Mouse (Mus musculus) bone marrow, adult 2 months (tissue): ENCODE results near the gene Taf5. TPM values are rescaled to one million over a fixed set of nuclear protein-coding genes. Genes with fewer than 3 reads are reported as not detected.

Experiments used
- H3K27ac ChIP-seq: fragments of 200-500 bp; 2 replicates; pipeline ENCODE4 v1.5.1; 2012; ENCODE audit warnings: low read depth, mild to moderate bottlenecking, control low read depth, inconsistent platforms, low read length; ENCODE audit not compliant: control insufficient read depth, poor library complexity, insufficient read depth
- H3K4me1 ChIP-seq: fragments of 200-500 bp; 2 replicates; pipeline ENCODE4 v1.6.1; 2011; ENCODE audit warnings: low read length; ENCODE audit not compliant: control insufficient read depth, insufficient read depth
- H3K4me3 ChIP-seq: fragments of 200-500 bp; replicated peaks from 2 replicates; pipeline ENCODE3; 2011; ENCODE audit warnings: mild to moderate bottlenecking, low read depth, low read length, control low read depth; ENCODE audit not compliant: control insufficient read depth
- CTCF ChIP-seq: fragments of 200-500 bp; IDR thresholded peaks from 2 replicates; pipeline ENCODE4 v1.5.1; 2011; ENCODE audit warnings: low read length, control low read depth; ENCODE audit not compliant: control insufficient read depth, insufficient read depth
- POLR2A ChIP-seq: fragments of 200-500 bp; IDR thresholded peaks from 2 replicates; pipeline ENCODE4 v1.6.1; 2011; ENCODE audit warnings: low read depth, mild to moderate bottlenecking, control low read depth, low read length, borderline replicate concordance; ENCODE audit not compliant: control insufficient read depth
- WGBS: fragments of 180-500 bp; shearing (Covaris S2); methylation state at CpG from one replicate; pipeline ENCODE4 v1.1.7; 2018; 5-methylcytosine and 5-hydroxymethylcytosine counted together
- polyA plus RNA-seq: library from polyadenylated mRNA; stranded (reverse); fragments of >200 nt; gene quantifications from 2 replicates; pipeline ENCODE4 v1.2.4, GENCODE M21; 2011; ENCODE audit warnings: low replicate concordance; ENCODE audit not compliant: missing spikeins, insufficient read depth, insufficient read length

Taf5 gene
- polyA plus RNA-seq, 1 experiment: 6.9 TPM

DNA sequence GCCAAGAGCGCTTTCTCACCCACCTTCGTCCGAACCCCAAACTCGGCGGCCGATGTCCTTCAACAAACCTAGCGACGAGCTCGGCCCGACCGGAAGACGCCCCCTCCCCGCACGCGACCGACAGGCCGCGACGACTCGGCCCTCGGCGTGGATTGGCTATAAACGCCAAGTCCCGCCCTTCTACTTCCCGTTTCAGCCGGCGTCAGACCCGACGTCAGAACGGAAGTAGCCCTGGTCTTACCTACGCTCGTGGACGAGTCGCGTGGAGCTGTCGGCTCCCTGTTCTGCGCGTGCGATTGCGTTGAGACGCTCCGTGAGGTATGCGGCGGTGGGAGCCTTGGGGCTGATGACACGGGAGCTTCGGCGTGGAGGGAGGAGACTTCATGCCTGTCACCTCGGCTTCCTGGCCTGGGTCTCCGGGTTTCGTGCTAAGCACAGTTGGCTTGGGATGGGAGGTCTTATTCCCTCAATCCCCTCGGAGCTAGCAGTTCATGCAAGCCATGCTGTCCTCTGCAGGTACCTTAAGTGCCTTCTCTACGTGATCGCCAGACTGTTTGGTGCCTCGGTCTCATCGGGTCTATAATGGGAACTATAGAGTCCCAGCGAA is 23.1 kb downstream of the Taf5 start, which contains the start of the genes Usmg5 and Pdcd11:
Gene Usmg5, minus strand, starts transcription at position 98 of the 607 bp plus-strand sequence.
Gene Pdcd11, plus strand, starts transcription at position 219 of the 607 bp plus-strand sequence.
- TF ChIP-seq POLR2A (peak; percentile 82), CTCF (no peak)
- under 1% methylated on average over 56 of the region's 56 CpGs for WGBS

GRCm38 (mm10) chr19:47101080-47101479 is 33.5 kb downstream of the Taf5 start:
- H3K4me3 ChIP-seq: no peak overlapping the region
- H3K27ac ChIP-seq: no peak overlapping the region
- WGBS: 78% methylated on average over 5 of the region's 5 CpGs
- H3K4me1 ChIP-seq: no peaks in the 10 kb centered on the region
- TF ChIP-seq POLR2A (no peak), CTCF (no peak)

More for the DNA sequence above, 23.1 kb downstream of the Taf5 start, which contains the start of the genes Usmg5 and Pdcd11:
- Histone ChIP-seq H3K27ac (peak within 1 kb of the TSS; percentile 38), H3K4me3 (peak within 1 kb of the TSS; percentile 77), H3K4me1 (peaks cover 1% of the 10 kb centered on the region; the same call in 1 of the 2 replicates)

- no peak overlapping the region for H3K27ac ChIP-seq
- no peak for TF ChIP-seq POLR2A
- no peak for TF ChIP-seq CTCF
- 87% methylated on average over 9 of the region's 9 CpGs for WGBS
- no peak overlapping the region for H3K4me3 ChIP-seq
- H3K4me1 ChIP-seq: no peaks in the 10 kb centered on the region
Measured at GRCm38 (mm10) chr19:47104641-47105271, 37.2 kb downstream of the Taf5 start.

DNA sequence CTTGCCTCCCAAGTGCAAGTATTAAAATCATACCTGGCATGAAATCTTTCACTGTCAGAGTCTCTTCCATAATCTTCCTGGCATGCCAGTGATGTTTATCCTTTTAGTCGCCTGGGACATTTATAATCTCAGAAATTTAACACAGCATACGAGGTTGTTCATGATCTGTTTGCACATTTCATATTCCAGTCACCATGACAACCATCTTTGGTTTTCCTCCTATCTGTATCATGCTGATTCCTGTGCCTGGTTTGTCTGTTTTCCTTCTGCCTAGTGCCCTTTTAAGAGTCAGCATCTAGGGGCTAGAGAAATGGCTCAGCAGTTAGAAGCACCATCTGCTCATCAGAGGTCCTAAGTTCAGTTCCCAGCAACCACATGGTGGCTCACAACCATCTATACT is 51.1 kb downstream of the Taf5 start:
- 68% methylated on average over 2 of the region's 2 CpGs for WGBS
- no peak overlapping the region for H3K27ac ChIP-seq
- no peaks in the 10 kb centered on the region for H3K4me1 ChIP-seq

DNA sequence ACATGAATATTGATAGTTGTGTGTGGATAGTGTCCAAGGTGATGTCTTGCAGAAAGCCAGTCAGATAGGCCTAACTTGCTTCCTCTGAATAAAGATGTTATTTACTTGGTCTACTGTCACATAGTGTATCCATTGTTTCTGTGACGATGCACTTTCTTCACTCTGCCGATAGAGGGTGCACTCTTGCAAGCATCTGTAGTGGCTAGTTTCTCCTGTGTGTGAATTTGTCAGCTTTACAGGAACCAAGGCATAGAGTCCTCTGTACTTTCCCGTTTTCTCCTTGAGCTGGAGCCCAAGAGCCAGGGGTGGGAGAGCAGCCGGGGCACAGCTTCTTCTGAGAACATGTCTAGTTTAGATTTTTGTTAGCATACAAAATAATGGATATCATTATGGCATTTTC is 53.5 kb downstream of the Taf5 start:
- no peak overlapping the region for H3K27ac ChIP-seq
- WGBS: 31% methylated on average over 4 of the region's 4 CpGs
- H3K4me3 ChIP-seq: no peak overlapping the region
- no peaks in the 10 kb centered on the region for H3K4me1 ChIP-seq
- TF ChIP-seq POLR2A (no peak), CTCF (peak; percentile 45; the same call in 1 of the 2 replicates)

More for the DNA sequence above, 51.1 kb downstream of the Taf5 start:
- no peak overlapping the region for H3K4me3 ChIP-seq
- TF ChIP-seq POLR2A (no peak), CTCF (no peak)

DNA sequence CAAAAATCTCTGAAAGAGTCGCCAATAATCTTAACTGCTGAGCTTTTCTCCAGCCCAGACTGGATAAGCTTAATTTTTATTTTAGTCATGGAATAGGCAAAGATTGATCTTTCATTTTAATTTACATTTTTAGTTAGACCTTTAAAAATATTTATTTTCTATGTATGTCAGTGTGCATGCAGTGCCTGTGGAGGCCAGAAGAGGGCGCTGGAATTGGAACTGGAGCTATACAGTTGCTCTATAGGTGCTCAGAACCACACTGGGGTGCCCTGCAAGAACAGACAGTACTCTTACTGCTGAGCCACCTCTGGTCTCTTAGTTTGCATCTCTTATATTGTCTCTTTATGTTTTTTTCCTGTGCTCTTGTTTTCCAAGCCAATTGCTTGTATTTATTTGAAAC is 55.3 kb downstream of the Taf5 start:
- no peak for TF ChIP-seq POLR2A
- peak; percentile 70 for TF ChIP-seq CTCF
- 39% methylated on average over 2 of the region's 2 CpGs for WGBS
- Histone ChIP-seq H3K4me3 (no peak overlapping the region), H3K4me1 (no peaks in the 10 kb centered on the region), H3K27ac (no peak overlapping the region)

- H3K4me1 ChIP-seq: no peaks in the 10 kb centered on the region; the same call in 1 of the 2 replicates
- no peak overlapping the region for H3K27ac ChIP-seq
- 90% methylated on average over 10 of the region's 10 CpGs for WGBS
- H3K4me3 ChIP-seq: no peak overlapping the region
- TF ChIP-seq CTCF (no peak), POLR2A (no peak)
Measured at GRCm38 (mm10) chr19:47128164-47128563, 60.6 kb downstream of the Taf5 start.

DNA sequence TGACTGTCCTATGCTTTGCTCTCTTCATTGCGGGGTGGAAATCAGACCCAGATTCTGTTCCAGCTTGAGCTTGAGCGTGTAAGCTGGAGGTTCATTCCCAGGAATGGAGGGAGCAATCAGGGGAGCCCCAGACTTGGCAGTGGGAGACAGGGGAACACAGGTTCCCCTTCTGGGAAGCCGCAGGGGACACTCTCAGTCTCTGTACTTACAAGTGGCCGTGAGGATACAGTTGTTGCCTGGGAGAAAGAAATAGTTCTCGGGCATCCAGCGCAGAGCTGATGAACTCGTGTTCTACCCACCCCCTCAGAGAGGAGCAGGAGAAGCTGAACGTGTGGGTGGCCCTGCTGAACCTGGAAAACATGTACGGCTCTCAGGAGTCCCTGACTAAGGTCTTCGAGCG is 61.3 kb downstream of the Taf5 start:
- Histone ChIP-seq H3K4me3 (no peak overlapping the region), H3K27ac (no peak overlapping the region), H3K4me1 (peaks cover 4% of the 10 kb centered on the region; the same call in 1 of the 2 replicates)
- TF ChIP-seq POLR2A: no peak
- TF ChIP-seq CTCF: no peak
- 87% methylated on average over 11 of the region's 11 CpGs for WGBS
